Mouse (Mus musculus) left cerebral cortex, postnatal 14 days (tissue): ENCODE results near the gene Tmem177. TPM values are rescaled to one million over a fixed set of nuclear protein-coding genes. Genes with fewer than 3 reads are reported as not detected.

Source experiments
- DNase-seq, 2 experiments: peaks; one replicate each; pipeline ENCODE4 v3.0.0; 2021 to 2022; ENCODE audit warnings: low spot score in 2 of 2, mixed read lengths in 1 of 2
- intact Hi-C: fragments of 180-260 bp; cut with DNase I; formaldehyde crosslinking; loops from one replicate; pipeline ENCODE4 v1.15.1; 2025
- long read RNA-seq, 2 experiments: library from polyadenylated mRNA; stranded (forward); transcript quantifications; one replicate each; pipeline ENCODE4 v2.0.0; 2021
- total RNA-seq, 2 experiments: library from RNA; stranded (reverse); gene quantifications; 2 replicates each; pipeline ENCODE4 v1.2.3; 2021

Gene Tmem177
- total RNA-seq: 1 to 10 TPM; 6.2 to 7.1 TPM
- long read RNA-seq, experiment 1, transcript Tmem177-201 (2 exons, 3,341 nt): major isoform, 10 of 14 reads
- long read RNA-seq, experiment 1, partial matches to known transcripts: 0 of 14 reads
- long read RNA-seq, experiment 1, other reads (novel, unspliced or antisense): 4 of 14 reads
- long read RNA-seq, experiment 2, transcript Tmem177-201 (2 exons, 3,341 nt): major isoform, 9 of 10 reads
- long read RNA-seq, experiment 2, partial matches to known transcripts: 0 of 10 reads
- long read RNA-seq, experiment 2, other reads (novel, unspliced or antisense): 1 of 10 reads

- intact Hi-C loops: no loop called here
- peak; percentile 83 to 91 for DNase-seq
Measured at GRCm38 (mm10) chr1:119912953-119913814, at the start of gene Tmem177. TSS of gene Tmem177 (minus strand) at chr1:119913208.

- DNase-seq: no peak
Measured at GRCm38 (mm10) chr1:119959920-119960319, 46.9 kb upstream of the Tmem177 start.

GRCm38 (mm10) chr1:119959464-119959863, 46.5 kb upstream of the Tmem177 start:
- intact Hi-C loops: no loop called here
- no peak for DNase-seq

More at GRCm38 (mm10) chr1:119959920-119960319, 46.9 kb upstream of the Tmem177 start:
- intact Hi-C loops: no loop called here

- DNase-seq: peak; percentile 14 to 39
- intact Hi-C loops: no loop called here
Measured at GRCm38 (mm10) chr1:119957716-119958222, 44.8 kb upstream of the Tmem177 start.

GRCm38 (mm10) chr1:119954680-119955079, 41.7 kb upstream of the Tmem177 start:
- intact Hi-C loops: no loop called here
- no peak for DNase-seq

GRCm38 (mm10) chr1:119953456-119953855, 40.4 kb upstream of the Tmem177 start:
- intact Hi-C loops: no loop called here
- no peak for DNase-seq

- DNase-seq: no peak
- intact Hi-C loops: no loop called here
Measured at GRCm38 (mm10) chr1:119950086-119950485, 37.1 kb upstream of the Tmem177 start.

GRCm38 (mm10) chr1:119936861-119937260, 23.9 kb upstream of the Tmem177 start:
- intact Hi-C loops: loop anchor here (10.0 kb wide), 1 partner anchor 852 kb away; no protein-coding TSS in a partner anchor
- DNase-seq: no peak

- intact Hi-C loops: loop anchor here (10.0 kb wide), 1 partner anchor 847 kb away; no protein-coding TSS in a partner anchor
Measured at GRCm38 (mm10) chr1:119931421-119932150, 18.6 kb upstream of the Tmem177 start.

GRCm38 (mm10) chr1:119929715-119930114, 16.7 kb upstream of the Tmem177 start:
- DNase-seq: peak; percentile 36 to 58
- intact Hi-C loops: loop anchor here (2.0 to 10.0 kb wide), 4 partner anchors 107 to 845 kb away; no protein-coding TSS in a partner anchor

More at GRCm38 (mm10) chr1:119931421-119932150, 18.6 kb upstream of the Tmem177 start:
- DNase-seq: no peak

GRCm38 (mm10) chr1:119919299-119919698, 6.3 kb upstream of the Tmem177 start:
- intact Hi-C loops: no loop called here
- DNase-seq: no peak

- DNase-seq: no peak
- intact Hi-C loops: no loop called here
Measured at GRCm38 (mm10) chr1:119916823-119917371, 3.9 kb upstream of the Tmem177 start.

- intact Hi-C loops: no loop called here
- DNase-seq: no peak
Measured at GRCm38 (mm10) chr1:119907206-119907748, 5.7 kb downstream of the Tmem177 start.

GRCm38 (mm10) chr1:119903231-119903620, 9.8 kb downstream of the Tmem177 start:
- DNase-seq: no peak
- intact Hi-C loops: no loop called here

GRCm38 (mm10) chr1:119902551-119903230, 10.3 kb downstream of the Tmem177 start:
- intact Hi-C loops: no loop called here
- DNase-seq: no peak

GRCm38 (mm10) chr1:119899195-119900123, 13.5 kb downstream of the Tmem177 start:
- DNase-seq: peak; percentile 73 to 91
- intact Hi-C loops: no loop called here

- DNase-seq: peak; percentile 62 to 75
- intact Hi-C loops: loop anchor here (5.0 kb wide), 2 partner anchors 58 to 78 kb away; partner anchors contain the start of gene Ptpn4
Measured at GRCm38 (mm10) chr1:119894936-119895335, 18.1 kb downstream of the Tmem177 start.
